Mouse (Mus musculus) left cerebral cortex, postnatal 14 days (tissue): ENCODE results near the gene E030025P04Rik. TPM values are rescaled to one million over a fixed set of nuclear protein-coding genes. Genes with fewer than 3 reads are reported as not detected.

Experiments used
- DNase-seq, 2 experiments: peaks; one replicate each; pipeline ENCODE4 v3.0.0; 2021 to 2022; ENCODE audit warnings: low spot score in 2 of 2, mixed read lengths in 1 of 2
- intact Hi-C: fragments of 180-260 bp; cut with DNase I; formaldehyde crosslinking; loops from one replicate; pipeline ENCODE4 v1.15.1; 2025
- long read RNA-seq, 2 experiments: library from polyadenylated mRNA; stranded (forward); transcript quantifications; one replicate each; pipeline ENCODE4 v2.0.0; 2021
- total RNA-seq, 2 experiments: library from RNA; stranded (reverse); gene quantifications; 2 replicates each; pipeline ENCODE4 v1.2.3; 2021

E030025P04Rik gene
- not detected for total RNA-seq
- long read RNA-seq, experiment 1: 0 reads
- long read RNA-seq, experiment 2: 0 reads

GRCm38 (mm10) chr11:109144236-109144635 lies at the start of gene E030025P04Rik:
Gene E030025P04Rik, minus strand, starts transcription at chr11:109144369.
- DNase-seq: no peak
- intact Hi-C loops: no loop called here

GRCm38 (mm10) chr11:109192673-109193557 lies 48.7 kb upstream of the E030025P04Rik start:
- intact Hi-C loops: loop anchor here (1.0 to 5.0 kb wide), 2 partner anchors 271 to 744 kb away; partner anchors contain the start of gene Axin2
- DNase-seq: peak; percentile 53 to 78

GRCm38 (mm10) chr11:109188235-109188634 lies 44.1 kb upstream of the E030025P04Rik start:
- DNase-seq: no peak
- intact Hi-C loops: no loop called here

GRCm38 (mm10) chr11:109187631-109188184 lies 43.5 kb upstream of the E030025P04Rik start:
- intact Hi-C loops: no loop called here
- no peak for DNase-seq

- DNase-seq: no peak
- intact Hi-C loops: no loop called here
These were observed 36.9 kb upstream of the E030025P04Rik start for GRCm38 (mm10) chr11:109181118-109181517.

- intact Hi-C loops: no loop called here
- no peak for DNase-seq
These were observed 36.1 kb upstream of the E030025P04Rik start for GRCm38 (mm10) chr11:109180290-109180689.

- intact Hi-C loops: loop anchor here (2.0 to 10.0 kb wide), 3 partner anchors 144 to 732 kb away; no protein-coding TSS in a partner anchor
- DNase-seq: peak; percentile 67 to 69
These were observed 34.8 kb upstream of the E030025P04Rik start for GRCm38 (mm10) chr11:109178788-109179518.

- DNase-seq: no peak
- intact Hi-C loops: loop anchor here (5.0 to 10.0 kb wide), 2 partner anchors 141 to 728 kb away; no protein-coding TSS in a partner anchor
These were observed 31.3 kb upstream of the E030025P04Rik start for GRCm38 (mm10) chr11:109175376-109175969.

- no peak for DNase-seq
- intact Hi-C loops: loop anchor here (10.0 kb wide), 1 partner anchor 137 kb away; no protein-coding TSS in a partner anchor
These were observed 28.1 kb upstream of the E030025P04Rik start for GRCm38 (mm10) chr11:109172224-109172623.

GRCm38 (mm10) chr11:109170771-109171170 lies 26.6 kb upstream of the E030025P04Rik start:
- intact Hi-C loops: loop anchor here (10.0 kb wide), 1 partner anchor 136 kb away; no protein-coding TSS in a partner anchor

GRCm38 (mm10) chr11:109157694-109158093 lies 13.5 kb upstream of the E030025P04Rik start:
- DNase-seq: no peak
- intact Hi-C loops: no loop called here

More at GRCm38 (mm10) chr11:109170771-109171170, 26.6 kb upstream of the E030025P04Rik start:
- DNase-seq: no peak

GRCm38 (mm10) chr11:109144890-109145341 lies 747 bp upstream of the E030025P04Rik start:
- intact Hi-C loops: no loop called here
- DNase-seq: no peak

GRCm38 (mm10) chr11:109126482-109126881 lies 17.7 kb downstream of the E030025P04Rik start:
- intact Hi-C loops: no loop called here
- DNase-seq: peak in 1 of 2 experiments; percentile 17

- DNase-seq: peak; percentile 12 to 25
- intact Hi-C loops: no loop called here
These were observed 18.7 kb downstream of the E030025P04Rik start for GRCm38 (mm10) chr11:109125451-109125850.

- intact Hi-C loops: no loop called here
- DNase-seq: peak in 1 of 2 experiments; percentile 48
These were observed 19.9 kb downstream of the E030025P04Rik start for GRCm38 (mm10) chr11:109124284-109124683.

GRCm38 (mm10) chr11:109109826-109110346 lies 34.3 kb downstream of the E030025P04Rik start:
- intact Hi-C loops: no loop called here
- DNase-seq: no peak

GRCm38 (mm10) chr11:109109056-109109455 lies 35.1 kb downstream of the E030025P04Rik start:
- intact Hi-C loops: no loop called here

GRCm38 (mm10) chr11:109107518-109108205 lies 36.5 kb downstream of the E030025P04Rik start:
- no peak for DNase-seq
- intact Hi-C loops: no loop called here

More at GRCm38 (mm10) chr11:109109056-109109455, 35.1 kb downstream of the E030025P04Rik start:
- no peak for DNase-seq
